In the genomic region with DNA sequence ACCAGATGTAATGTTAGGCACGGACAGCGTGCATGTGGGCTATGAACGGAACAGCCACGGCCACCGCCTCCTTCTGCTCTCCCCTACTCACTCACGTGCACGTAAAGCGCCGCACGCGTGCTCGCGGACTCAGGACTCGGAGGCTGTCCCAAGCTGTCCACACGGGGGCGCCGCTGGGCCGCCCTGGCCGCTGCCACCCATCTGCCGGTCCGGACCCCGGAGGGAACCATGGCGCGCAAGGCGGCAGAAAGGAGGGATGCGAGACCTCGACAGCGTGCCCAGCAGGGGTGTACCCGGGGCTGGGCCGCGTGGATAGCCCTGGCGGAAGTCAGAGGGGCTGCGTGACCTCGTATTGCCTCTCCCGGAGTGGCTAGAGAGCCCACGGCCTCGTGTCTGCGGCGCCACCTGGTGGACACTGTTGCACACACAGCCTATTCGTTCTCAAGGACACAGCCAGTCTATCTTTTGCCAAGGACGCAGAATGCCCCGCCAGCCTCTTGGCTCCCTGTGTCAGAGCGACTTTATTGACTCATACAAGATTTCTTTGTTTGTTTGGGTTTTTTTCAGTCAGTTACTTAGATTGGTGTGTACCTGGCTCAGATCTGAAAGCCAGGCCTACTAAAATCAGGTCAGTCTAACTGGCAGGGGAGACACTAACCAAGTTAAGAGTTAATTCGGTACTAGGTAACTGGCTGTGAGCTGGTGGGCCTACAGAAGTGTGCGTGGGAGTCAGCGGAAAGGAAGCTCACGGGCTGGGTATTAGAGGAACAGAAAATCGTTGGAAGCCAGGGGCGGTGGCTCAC, we compare ENCODE assay signal across 7 mouse cellular contexts. TPM values are rescaled to one million over a fixed set of nuclear protein-coding genes. Genes with fewer than 3 reads are reported as not detected.
DNase-seq lines count a peak whose midpoint lies in the region; ATAC-seq lines count a peak whose summit lies in the region.

Rsad1 (minus strand) TSS at position 368 of the 803 bp plus-strand sequence.

- peak within 1 kb of the TSS; percentile 81 for H3K27ac ChIP-seq in intestine, embryonic 15.5 days
- peak within 1 kb of the TSS; percentile 94 for H3K27ac ChIP-seq in midbrain, embryonic 10.5 days (replicated peaks)

- WGBS in intestine, embryonic 15.5 days: 4% methylated on average over 49 of the region's 49 CpGs
- 5% methylated on average over 49 of the region's 49 CpGs for WGBS in midbrain, embryonic 10.5 days

- peak within 1 kb of the TSS; percentile 93 for H3K4me2 ChIP-seq in intestine, embryonic 15.5 days (replicated peaks)

- peaks cover 16% of the 10 kb centered on the region for H3K4me1 ChIP-seq in intestine, embryonic 15.5 days (replicated peaks)
- peaks cover 25% of the 10 kb centered on the region for H3K4me1 ChIP-seq in midbrain, embryonic 10.5 days

- peak within 1 kb of the TSS; percentile 60 for H3K4me3 ChIP-seq in intestine, embryonic 15.5 days (replicated peaks)
- H3K4me3 ChIP-seq in midbrain, embryonic 10.5 days: peak within 1 kb of the TSS; percentile 69

- no peaks in the 10 kb centered on the region for H3K36me3 ChIP-seq in intestine, embryonic 15.5 days
- H3K36me3 ChIP-seq in midbrain, embryonic 10.5 days: no peaks in the 10 kb centered on the region

- peak; percentile 97 to 99 for DNase-seq in adrenal gland, adult (ENCODE audit: inconsistent age in 2 of 2, low spot score in 1 of 2)
- DNase-seq in embryo, embryonic 10.5 days (ENCODE audit: low spot score): peak; percentile 95
- peak; percentile 92 for DNase-seq in gastrocnemius, postnatal 25 days
- peak; percentile 97 to 98 for DNase-seq in left cerebral cortex, postnatal 25 days (ENCODE audit: low spot score in 2 of 2)
- DNase-seq in midbrain, embryonic 10.5 days (ENCODE audit: low spot score): peak; percentile 90
- DNase-seq in right cerebral cortex, postnatal 4 days: peak; percentile 98

- no peaks in the 10 kb centered on the region for H3K27me3 ChIP-seq in intestine, embryonic 15.5 days (replicated peaks)
- H3K27me3 ChIP-seq in midbrain, embryonic 10.5 days (ENCODE audit: low read depth, poor library complexity, severe bottlenecking): no peaks in the 10 kb centered on the region

- intact Hi-C loops in left cerebral cortex, postnatal 25 days (cut with DNase I): loop anchor here (2.0 to 5.0 kb wide), 4 partner anchors 58 to 222 kb away; partner anchors contain the start of gene Ankrd40

- peak; percentile 87 for ATAC-seq in intestine, embryonic 15.5 days

- peak within 1 kb of the TSS; percentile 68 for H3K9ac ChIP-seq in intestine, embryonic 15.5 days

- H3K9me3 ChIP-seq in intestine, embryonic 15.5 days: no peaks in the 10 kb centered on the region
- H3K9me3 ChIP-seq in midbrain, embryonic 10.5 days (replicated peaks): no peaks in the 10 kb centered on the region; the same call in 1 of the 2 replicates

RNA-seq across cellular contexts. Expression of gene Rsad1, which starts in this region (rescaled TPM):
- 1 to 10 TPM; 2.6 to 4.1 TPM for total RNA-seq in gastrocnemius, postnatal 25 days (2021)
- polyA plus RNA-seq in intestine, embryonic 15.5 days (2015; fragmentation: Nextera tagmentation; extraction: Ambion mirVana): 2.8 and 3.4 TPM in 2 replicates
- total RNA-seq in left cerebral cortex, postnatal 25 days (2021): 10 to 100 TPM; 12.9 to 14.1 TPM
- 4.6 and 5.1 TPM in 2 replicates for polyA plus RNA-seq in midbrain, embryonic 10.5 days (2016; fragmentation: Nextera tagmentation; extraction: Ambion mirVana)

Comparison
In these comparisons a context has a peak if more than half of its experiments do, and no peak if none do; other contexts are left out.
1. Peak in every context shown above with its lines: DNase-seq, ATAC-seq, H3K4me3 ChIP-seq and H3K27ac ChIP-seq.